Mouse (Mus musculus) kidney, postnatal 0 days (tissue): ENCODE results near the gene Stk16. TPM values are rescaled to one million over a fixed set of nuclear protein-coding genes. Genes with fewer than 3 reads are reported as not detected.
"Not testable (repeated sequence)": the region's sequence is repeated elsewhere in the genome, so short reads cannot be mapped to it uniquely, and the experiment has no call there.

Source experiments
- ATAC-seq: fragments of 200-750 bp; cut with Nextera tagmentation; replicated peaks from 2 replicates; pipeline ENCODE4 v1.8.0; 2017; ENCODE audit warnings: low read depth, moderate number of reproducible peaks, moderate TSS enrichment, moderate library complexity; ENCODE audit not compliant: low FRiP score
- DNase-seq: peaks from one replicate; pipeline ENCODE4 v3.0.0-alpha.2; 2016; ENCODE audit warnings: low spot score
- H3K27ac ChIP-seq: fragments of 300-500 bp; sonication (generic); 2 replicates; pipeline ENCODE4 v1.5.1; 2014; ENCODE audit warnings: mild to moderate bottlenecking
- H3K27me3 ChIP-seq: fragments of 300-500 bp; sonication (generic); 2 replicates; pipeline ENCODE4 v1.6.1; 2014; ENCODE audit warnings: low read length, mixed read lengths; ENCODE audit not compliant: insufficient read depth
- H3K36me3 ChIP-seq: fragments of 300-500 bp; sonication (generic); 2 replicates; pipeline ENCODE4 v1.6.1; 2014; ENCODE audit warnings: low read length, mixed read lengths; ENCODE audit not compliant: insufficient read depth
- H3K4me1 ChIP-seq: fragments of 300-500 bp; sonication (generic); replicated peaks from 2 replicates; pipeline ENCODE4 v1.6.1; 2014; ENCODE audit warnings: antibody characterized with exemption, low read length, mixed read lengths; ENCODE audit not compliant: insufficient read depth
- H3K4me2 ChIP-seq: fragments of 300-500 bp; sonication (generic); 2 replicates; pipeline ENCODE4 v1.6.1; 2014; ENCODE audit warnings: mild to moderate bottlenecking, low read length, moderate library complexity, mixed read lengths
- H3K4me3 ChIP-seq: fragments of 300-500 bp; sonication (generic); replicated peaks from 2 replicates; pipeline ENCODE4 v1.5.1; 2014; ENCODE audit warnings: low read depth, low read length
- H3K9ac ChIP-seq: fragments of 300-500 bp; sonication (generic); 2 replicates; pipeline ENCODE4 v1.6.1; 2014; ENCODE audit warnings: low read depth, low read length
- H3K9me3 ChIP-seq: fragments of 300-500 bp; sonication (generic); replicated peaks from 2 replicates; pipeline ENCODE4 v1.6.1; 2016; ENCODE audit warnings: low read length, inconsistent platforms, mixed read lengths
- CTCF ChIP-seq: IDR thresholded peaks from 2 replicates; pipeline ENCODE4 v1.5.1; 2016; ENCODE audit warnings: antibody characterized with exemption, low read depth, mild to moderate bottlenecking, moderate library complexity
- WGBS: fragments of 180-500 bp; shearing (Covaris S2); extraction: QIAGEN DNeasy Blood & Tissue Kit; methylation state at CpG from one replicate; pipeline ENCODE4 v1.1.7; 2014; 5-methylcytosine and 5-hydroxymethylcytosine counted together
- polyA plus RNA-seq: library from polyadenylated mRNA; unstranded; fragments of >200 nt; fragmentation: Nextera tagmentation; extraction: Ambion mirVana; gene quantifications from 2 replicates; pipeline ENCODE4 v1.2.1, GENCODE M21; 2015

The Stk16 gene
- polyA plus RNA-seq, 1 experiment from 2014 or later, result 114 TPM

DNA sequence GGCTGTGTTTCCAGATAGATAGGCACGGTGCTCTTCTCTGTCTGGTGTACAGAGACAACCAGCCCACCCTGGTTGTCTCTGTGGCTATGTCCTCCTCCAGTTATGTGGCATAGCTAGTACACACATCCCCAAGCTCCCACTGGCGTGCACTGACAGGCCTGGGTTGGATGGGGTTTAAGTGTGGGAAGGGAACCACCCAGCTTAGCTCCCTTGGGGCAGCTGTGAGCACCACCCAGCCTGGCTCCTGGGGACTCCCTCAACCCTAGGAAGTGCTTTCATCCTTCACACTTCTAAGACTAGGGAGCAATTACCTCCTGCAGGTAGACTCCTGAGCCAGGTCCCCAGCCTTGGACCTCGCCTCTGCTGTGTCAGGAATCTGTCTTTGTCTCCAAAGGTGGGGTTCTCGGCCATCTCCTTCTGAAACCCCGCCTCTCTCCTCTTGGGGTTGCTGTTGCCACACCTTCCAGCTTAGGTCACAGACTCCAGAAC is 21.1 kb downstream of the Stk16 start, which contains the start of gene A630095N17Rik:
Gene A630095N17Rik, minus strand, starts transcription at position 439 of the 489 bp plus-strand sequence.
- Histone ChIP-seq H3K4me2 (no peak within 1 kb of the TSS), H3K9ac (no peak within 1 kb of the TSS), H3K4me1 (no peaks in the 10 kb centered on the region; the same call in 1 of the 2 replicates), H3K27me3 (no peaks in the 10 kb centered on the region), H3K36me3 (no peaks in the 10 kb centered on the region), H3K9me3 (no peaks in the 10 kb centered on the region), H3K27ac (no peak within 1 kb of the TSS), H3K4me3 (no peak within 1 kb of the TSS)
- 70% methylated on average over 5 of the region's 5 CpGs for WGBS
- DNase-seq, result no peak
- no peak for ATAC-seq
- TF ChIP-seq CTCF, result no peak

GRCm38 (mm10) chr1:75232489-75232888 is 21.9 kb downstream of the Stk16 start:
- not testable (repeated sequence) for ATAC-seq, H3K4me2 ChIP-seq, DNase-seq, H3K36me3 ChIP-seq, H3K4me1 ChIP-seq, H3K27ac ChIP-seq, H3K4me3 ChIP-seq, H3K27me3 ChIP-seq, H3K9me3 ChIP-seq, H3K9ac ChIP-seq
- 71% methylated on average over 4 of the region's 4 CpGs for WGBS
- TF ChIP-seq CTCF, result 0 out of 2 replicates have a peak, but pooled peaks have one; percentile 33

- Histone ChIP-seq H3K27ac (no peak overlapping the region), H3K4me3 (no peak overlapping the region), H3K9ac (no peak overlapping the region), H3K4me2 (0 out of 2 replicates have a peak overlapping the region, but pooled peaks have one; percentile 14), H3K36me3 (0 out of 2 replicates have a peak, but pooled peaks cover 4% of the 10 kb centered on the region), H3K9me3 (no peaks in the 10 kb centered on the region), H3K27me3 (no peaks in the 10 kb centered on the region), H3K4me1 (no peaks in the 10 kb centered on the region; the same call in 1 of the 2 replicates)
- DNase-seq, result peak; percentile 90
- TF ChIP-seq CTCF, result peak; percentile 74
- under 1% methylated on average over 8 of the region's 8 CpGs for WGBS
- ATAC-seq, result no peak
These were observed 24.0 kb downstream of the Stk16 start for GRCm38 (mm10) chr1:75234606-75235005.

GRCm38 (mm10) chr1:75236117-75237050 is 25.7 kb downstream of the Stk16 start, which contains the start of gene Dnajb2:
Dnajb2 (plus strand) TSS chr1:75236406.
- Histone ChIP-seq H3K4me2 (peak within 1 kb of the TSS; percentile 95), H3K4me3 (peak within 1 kb of the TSS; percentile 60), H3K36me3 (peaks cover 8% of the 10 kb centered on the region; the same call in 1 of the 2 replicates), H3K9ac (peak within 1 kb of the TSS; percentile 79), H3K9me3 (no peaks in the 10 kb centered on the region), H3K4me1 (no peaks in the 10 kb centered on the region; the same call in 1 of the 2 replicates), H3K27ac (peak within 1 kb of the TSS; percentile 88), H3K27me3 (no peaks in the 10 kb centered on the region)
- no peak for TF ChIP-seq CTCF
- peak; percentile 95 for ATAC-seq
- WGBS, result under 1% methylated on average over 63 of the region's 64 CpGs
- peak; percentile 88 for DNase-seq

GRCm38 (mm10) chr1:75239591-75239990 is 29.0 kb downstream of the Stk16 start:
- Histone ChIP-seq H3K27ac (no peak overlapping the region), H3K36me3 (peaks cover 16% of the 10 kb centered on the region; the same call in 1 of the 2 replicates), H3K4me3 (no peak overlapping the region), H3K4me2 (no peak overlapping the region), H3K4me1 (no peaks in the 10 kb centered on the region; the same call in 1 of the 2 replicates), H3K27me3 (no peaks in the 10 kb centered on the region), H3K9me3 (no peaks in the 10 kb centered on the region), H3K9ac (no peak overlapping the region)
- DNase-seq (no peak), ATAC-seq (no peak)
- no peak for TF ChIP-seq CTCF
- 76% methylated on average over 10 of the region's 10 CpGs for WGBS

- ATAC-seq (no peak), DNase-seq (no peak)
- H3K9me3 ChIP-seq, result no peaks in the 10 kb centered on the region
- no peak overlapping the region for H3K4me2 ChIP-seq
- peaks cover 7% of the 10 kb centered on the region; the same call in 1 of the 2 replicates for H3K4me1 ChIP-seq
- 91% methylated on average over 14 of the region's 14 CpGs for WGBS
- H3K27me3 ChIP-seq, result no peaks in the 10 kb centered on the region
- H3K4me3 ChIP-seq, result no peak overlapping the region
- no peak overlapping the region for H3K9ac ChIP-seq
- no peak overlapping the region for H3K27ac ChIP-seq
- H3K36me3 ChIP-seq, result peaks cover 16% of the 10 kb centered on the region; the same call in 1 of the 2 replicates
- no peak for TF ChIP-seq CTCF
These were observed 32.8 kb downstream of the Stk16 start for GRCm38 (mm10) chr1:75243411-75243810.
